Mouse (Mus musculus) neural tube, embryonic 15.5 days (tissue): ENCODE measurements around the gene Aqp3. TPM values are rescaled to one million over a fixed set of nuclear protein-coding genes. Genes with fewer than 3 reads are reported as not detected.

Experiments used
- polyA plus RNA-seq: library from polyadenylated mRNA; unstranded; fragments of >200 nt; fragmentation: Nextera tagmentation; extraction: Ambion mirVana; gene quantifications from 2 replicates; pipeline ENCODE4 v1.2.1, GENCODE M21; 2015

Gene Aqp3
- polyA plus RNA-seq, 1 experiment from 2014 or later: not detected

Other genes starting within 250 kb of the Aqp3 start
- gene B4galt1, start 244.2 kb downstream of the Aqp3 start, polyA plus RNA-seq: 8.8 and 16.6 TPM in 2 replicates
- gene Spink4, start 178.1 kb downstream of the Aqp3 start, polyA plus RNA-seq: 4.2 TPM in 1 of 2 replicates, not detected in the other
- 195 and 200 TPM in 2 replicates for gene Bag1, start 149.9 kb downstream of the Aqp3 start, polyA plus RNA-seq
- 137 and 147 TPM in 2 replicates for gene Chmp5, start 149.8 kb downstream of the Aqp3 start, polyA plus RNA-seq
- gene Nfx1, start 127.3 kb downstream of the Aqp3 start, polyA plus RNA-seq: 95.2 and 97.9 TPM in 2 replicates
- gene Aqp7, start 50.0 kb downstream of the Aqp3 start, polyA plus RNA-seq: not detected in 2 replicates
- gene Nol6, start 26.3 kb upstream of the Aqp3 start, polyA plus RNA-seq: 35.7 and 39.3 TPM in 2 replicates
- 46.4 and 52.2 TPM in 2 replicates for gene Ube2r2, start 37.6 kb upstream of the Aqp3 start, polyA plus RNA-seq
- gene Ubap2, start 177.0 kb upstream of the Aqp3 start, polyA plus RNA-seq: 46.3 and 54.7 TPM in 2 replicates
- gene Dcaf12, start 216.7 kb upstream of the Aqp3 start, polyA plus RNA-seq: 70.7 and 70.8 TPM in 2 replicates